Mouse (Mus musculus) liver, embryonic 14.5 days (tissue): ENCODE data around the gene 4930402H24Rik. TPM values are rescaled to one million over a fixed set of nuclear protein-coding genes. Genes with fewer than 3 reads are reported as not detected.

Experiments used
- ATAC-seq: fragments of 200-750 bp; cut with Nextera tagmentation; 2 replicates; pipeline ENCODE4 v1.8.0; 2017; ENCODE audit warnings: moderate number of reproducible peaks, mild to moderate bottlenecking, moderate library complexity; ENCODE audit not compliant: insufficient read depth
- DNase-seq, 3 experiments: peaks; one replicate each; pipeline ENCODE4 v3.0.0-alpha.2; 2012 to 2013; ENCODE audit warnings: low read depth in 3 of 3, low spot score in 3 of 3
- H3K27ac ChIP-seq: fragments of 300-500 bp; sonication (generic); 2 replicates; pipeline ENCODE4 v1.5.1; 2014; ENCODE audit warnings: moderate library complexity, mild to moderate bottlenecking, control low read depth, inconsistent platforms
- H3K27me3 ChIP-seq: fragments of 300-500 bp; sonication (generic); 2 replicates; pipeline ENCODE4 v1.6.1; 2014; ENCODE audit warnings: mild to moderate bottlenecking, low read length, moderate library complexity; ENCODE audit not compliant: control insufficient read depth, insufficient read depth
- H3K36me3 ChIP-seq: fragments of 300-500 bp; sonication (generic); replicated peaks from 2 replicates; pipeline ENCODE4 v1.6.1; 2014; ENCODE audit warnings: low read depth; ENCODE audit not compliant: control insufficient read depth, insufficient read depth
- H3K4me1 ChIP-seq, 2 experiments: fragments of 200-500 bp in 1 of 2; fragments of 300-500 bp in 1 of 2; sonication (generic) in 1 of 2; replicated peaks; 2 replicates each; pipeline ENCODE4 v1.6.1; 2012 to 2014; ENCODE audit warnings: antibody characterized with exemption in 1 of 2, inconsistent platforms in 1 of 2, low read length in 1 of 2; ENCODE audit not compliant: control insufficient read depth in 2 of 2, insufficient read depth in 2 of 2
- H3K4me2 ChIP-seq: fragments of 300-500 bp; sonication (generic); 2 replicates; pipeline ENCODE4 v1.6.1; 2014; ENCODE audit warnings: low read depth, mild to moderate bottlenecking, control low read depth, moderate library complexity
- H3K4me3 ChIP-seq, 2 experiments: fragments of 200-500 bp in 1 of 2; fragments of 300-500 bp in 1 of 2; sonication (generic) in 1 of 2; 2 replicates each; pipeline ENCODE4 v1.5.1; 2012 to 2014; ENCODE audit warnings: low read depth in 2 of 2, low read length in 2 of 2, mild to moderate bottlenecking in 2 of 2, control low read depth in 1 of 2, inconsistent platforms in 1 of 2, moderate library complexity in 1 of 2; ENCODE audit not compliant: insufficient read depth in 1 of 2
- H3K9ac ChIP-seq: fragments of 300-500 bp; sonication (generic); replicated peaks from 2 replicates; pipeline ENCODE4 v1.6.1; 2014; ENCODE audit warnings: mild to moderate bottlenecking, control low read depth, moderate library complexity
- H3K9me3 ChIP-seq: fragments of 300-500 bp; sonication (generic); 2 replicates; pipeline ENCODE4 v1.6.1; 2016; ENCODE audit warnings: low read length, mixed read lengths; ENCODE audit not compliant: control insufficient read depth
- CTCF ChIP-seq: IDR thresholded peaks from 2 replicates; pipeline ENCODE4 v1.5.1; 2016; ENCODE audit warnings: antibody characterized with exemption, low read depth, control low read depth
- EP300 ChIP-seq: IDR thresholded peaks from 2 replicates; pipeline ENCODE4 v1.6.1; 2016; ENCODE audit warnings: antibody characterized with exemption, low read depth
- WGBS: fragments of 180-500 bp; shearing (Covaris S2); extraction: QIAGEN DNeasy Blood & Tissue Kit; methylation state at CpG from one replicate; pipeline ENCODE4 v1.1.7; 2014; ENCODE audit not compliant: insufficient replicate concordance; 5-methylcytosine and 5-hydroxymethylcytosine counted together
- polyA plus RNA-seq, 2 experiments: library from polyadenylated mRNA; depleted of rRNA in 1 of 2; stranded (reverse) in 1 of 2; unstranded in 1 of 2; fragments of >200 nt; fragmentation: Nextera tagmentation in 1 of 2; extraction: Ambion mirVana in 1 of 2; gene quantifications; 2 replicates each; pipeline versions ENCODE4 v1.2.1 to v1.2.3; 2012 to 2014

4930402H24Rik gene
- polyA plus RNA-seq, 2 experiments: 4.4 to 6.9 TPM

- Histone ChIP-seq H3K9me3 (no peaks in the 10 kb centered on the region), H3K4me3 (no peak overlapping the region), H3K9ac (no peak overlapping the region), H3K36me3 (no peaks in the 10 kb centered on the region; the same call in 1 of the 2 replicates), H3K4me1 (peaks cover 0 to 2% of the 10 kb centered on the region in 2 experiments; a peak in 1 of 4 replicates), H3K27me3 (no peaks in the 10 kb centered on the region), H3K4me2 (no peak overlapping the region), H3K27ac (no peak overlapping the region)
- 77% methylated on average over 11 of the region's 11 CpGs for WGBS
- DNase-seq (no peak), ATAC-seq (no peak)
- TF ChIP-seq EP300 (no peak), CTCF (peak; percentile 14; the same call in 1 of the 2 replicates)
These were observed 87.2 kb downstream of the 4930402H24Rik start for GRCm38 (mm10) chr2:130818838-130819647.

GRCm38 (mm10) chr2:130817865-130818264 is 88.3 kb downstream of the 4930402H24Rik start:
- ATAC-seq (no peak), DNase-seq (no peak)
- H3K27me3 ChIP-seq: no peaks in the 10 kb centered on the region
- H3K9me3 ChIP-seq: no peaks in the 10 kb centered on the region
- H3K4me2 ChIP-seq: no peak overlapping the region
- H3K4me1 ChIP-seq: no peaks in the 10 kb centered on the region; a peak in 1 of 4 replicates
- TF ChIP-seq CTCF (no peak), EP300 (no peak)
- no peaks in the 10 kb centered on the region; the same call in 1 of the 2 replicates for H3K36me3 ChIP-seq
- H3K9ac ChIP-seq: no peak overlapping the region
- no peak overlapping the region for H3K27ac ChIP-seq
- 62% methylated on average over 1 of the region's 1 CpGs for WGBS
- no peak overlapping the region for H3K4me3 ChIP-seq

- Histone ChIP-seq H3K9me3 (no peaks in the 10 kb centered on the region), H3K27ac (no peak overlapping the region), H3K4me2 (no peak overlapping the region), H3K36me3 (no peaks in the 10 kb centered on the region; the same call in 1 of the 2 replicates), H3K9ac (no peak overlapping the region), H3K4me3 (no peak overlapping the region), H3K4me1 (no peaks in the 10 kb centered on the region; a peak in 1 of 4 replicates), H3K27me3 (no peaks in the 10 kb centered on the region)
- no peak for TF ChIP-seq EP300
- no peak for TF ChIP-seq CTCF
- ATAC-seq (no peak), DNase-seq (no peak)
- whole genome bisulfite sequencing: 78% methylated on average over 5 of the region's 5 CpGs
These were observed 90.0 kb downstream of the 4930402H24Rik start for GRCm38 (mm10) chr2:130816205-130816604.

- Histone ChIP-seq H3K4me1 (no peaks in the 10 kb centered on the region; a peak in 1 of 4 replicates), H3K36me3 (no peaks in the 10 kb centered on the region; the same call in 1 of the 2 replicates), H3K9me3 (no peaks in the 10 kb centered on the region), H3K27ac (no peak overlapping the region), H3K4me2 (no peak overlapping the region), H3K27me3 (no peaks in the 10 kb centered on the region), H3K4me3 (no peak overlapping the region), H3K9ac (no peak overlapping the region)
- DNase-seq: peak in 2 of 3 experiments; percentile 24
- peak; percentile 56 for ATAC-seq
- 61% methylated on average over 1 of the region's 1 CpGs for WGBS
- TF ChIP-seq EP300: no peak
- TF ChIP-seq CTCF: no peak
These were observed 91.7 kb downstream of the 4930402H24Rik start for GRCm38 (mm10) chr2:130814492-130814891.

- TF ChIP-seq EP300: no peak
- no peak for TF ChIP-seq CTCF
- Histone ChIP-seq H3K27ac (no peak overlapping the region), H3K36me3 (no peaks in the 10 kb centered on the region; the same call in 1 of the 2 replicates), H3K4me3 (no peak overlapping the region), H3K4me1 (no peaks in the 10 kb centered on the region; a peak in 1 of 4 replicates), H3K27me3 (no peaks in the 10 kb centered on the region), H3K9me3 (no peaks in the 10 kb centered on the region), H3K9ac (no peak overlapping the region), H3K4me2 (no peak overlapping the region)
- ATAC-seq (no peak), DNase-seq (no peak)
- WGBS: 69% methylated on average over 6 of the region's 6 CpGs
These were observed 92.5 kb downstream of the 4930402H24Rik start for GRCm38 (mm10) chr2:130813729-130814128.
